Mouse (Mus musculus): ENCODE results near the gene Tmem220. TPM values are rescaled to one million over a fixed set of nuclear protein-coding genes. Genes with fewer than 3 reads are reported as not detected.

Tmem220 gene
- polyA plus RNA-seq, 1 experiment from 2014 or later, result 0.59 TPM

Other genes starting within 250 kb of the Tmem220 start
- 16.0 and 17.2 TPM in 2 replicates for gene Pirt, start 113.2 kb upstream of the Tmem220 start, polyA plus RNA-seq (2015; fragmentation: Nextera tagmentation; extraction: Ambion mirVana)
- gene Tmem238l, start 68.5 kb upstream of the Tmem220 start, polyA plus RNA-seq (2015; fragmentation: Nextera tagmentation; extraction: Ambion mirVana), result not detected in 2 replicates
- 31.5 and 31.7 TPM in 2 replicates for gene Adprm, start 27.4 kb downstream of the Tmem220 start, polyA plus RNA-seq (2015; fragmentation: Nextera tagmentation; extraction: Ambion mirVana)
- gene Sco1, start 27.5 kb downstream of the Tmem220 start, polyA plus RNA-seq (2015; fragmentation: Nextera tagmentation; extraction: Ambion mirVana), result 12.3 and 12.7 TPM in 2 replicates
- 8.3 and 13.4 TPM in 2 replicates for gene Myh3, start 53.1 kb downstream of the Tmem220 start, polyA plus RNA-seq (2015; fragmentation: Nextera tagmentation; extraction: Ambion mirVana)
- 0.20 and 0.22 TPM in 2 replicates for gene Myh2, start 145.9 kb downstream of the Tmem220 start, polyA plus RNA-seq (2015; fragmentation: Nextera tagmentation; extraction: Ambion mirVana)
- gene Myh1, start 174.9 kb downstream of the Tmem220 start, polyA plus RNA-seq (2015; fragmentation: Nextera tagmentation; extraction: Ambion mirVana), result 0.09 and 0.10 TPM in 2 replicates
- gene Myh4, start 212.9 kb downstream of the Tmem220 start, polyA plus RNA-seq (2015; fragmentation: Nextera tagmentation; extraction: Ambion mirVana), result not detected in 2 replicates

Measured in neural tube, embryonic 15.5 days (tissue).